Mouse (Mus musculus): ENCODE results near the gene Btbd35f10.
"Not testable (repeated sequence)": the region's sequence is repeated elsewhere in the genome, so short reads cannot be mapped to it uniquely, and the experiment has no call there.

Btbd35f10 gene

GRCm38 (mm10) chrX:3752785-3753184 lies at the start of gene Btbd35f10:
Btbd35f10 (minus strand) TSS chrX:3752885.
- not testable (repeated sequence) for DNase-seq (ENCODE audit: low read depth, low spot score)

Data from embryo, embryonic 11.5 days (tissue).